Mouse (Mus musculus): ENCODE results near the gene Fhl2. TPM values are rescaled to one million over a fixed set of nuclear protein-coding genes. Genes with fewer than 3 reads are reported as not detected.

Fhl2 gene
- total RNA-seq (2021): 1,000 to 10,000 TPM; 1,103 to 1,257 TPM

- DNase-seq: peak; percentile 71
Observed at GRCm38 (mm10) chr1:43196661-43197241, at the start of gene Fhl2. Gene Fhl2 (minus strand): TSS chr1:43196984.

GRCm38 (mm10) chr1:43245014-43245413 is 48.2 kb upstream of the Fhl2 start:
- DNase-seq: peak; percentile 36

GRCm38 (mm10) chr1:43241208-43241607 is 44.4 kb upstream of the Fhl2 start:
- no peak for DNase-seq

GRCm38 (mm10) chr1:43239796-43240313 is 43.1 kb upstream of the Fhl2 start:
- DNase-seq: no peak

GRCm38 (mm10) chr1:43238471-43238870 is 41.7 kb upstream of the Fhl2 start:
- no peak for DNase-seq

- DNase-seq: no peak
Observed at GRCm38 (mm10) chr1:43237360-43238235, 40.8 kb upstream of the Fhl2 start.

- DNase-seq: no peak
Observed at GRCm38 (mm10) chr1:43225531-43226151, 28.9 kb upstream of the Fhl2 start.

- no peak for DNase-seq
Observed at GRCm38 (mm10) chr1:43224943-43225342, 28.2 kb upstream of the Fhl2 start.

- no peak for DNase-seq
Observed at GRCm38 (mm10) chr1:43224171-43224570, 27.4 kb upstream of the Fhl2 start.

GRCm38 (mm10) chr1:43223097-43223496 is 26.3 kb upstream of the Fhl2 start:
- no peak for DNase-seq

GRCm38 (mm10) chr1:43218016-43218680 is 21.4 kb upstream of the Fhl2 start:
- no peak for DNase-seq

GRCm38 (mm10) chr1:43215601-43216000 is 18.8 kb upstream of the Fhl2 start:
- DNase-seq: no peak

- no peak for DNase-seq
Observed at GRCm38 (mm10) chr1:43211274-43211673, 14.5 kb upstream of the Fhl2 start.

GRCm38 (mm10) chr1:43210285-43210684 is 13.5 kb upstream of the Fhl2 start:
- no peak for DNase-seq

- no peak for DNase-seq
Observed at GRCm38 (mm10) chr1:43207147-43207546, 10.4 kb upstream of the Fhl2 start.

GRCm38 (mm10) chr1:43203282-43203681 is 6.5 kb upstream of the Fhl2 start:
- DNase-seq: no peak

GRCm38 (mm10) chr1:43202226-43202625 is 5.4 kb upstream of the Fhl2 start:
- no peak for DNase-seq

- DNase-seq: no peak
Observed at GRCm38 (mm10) chr1:43201796-43202195, 5.0 kb upstream of the Fhl2 start.

- no peak for DNase-seq
Observed at GRCm38 (mm10) chr1:43199867-43200240, 3.1 kb upstream of the Fhl2 start.

- no peak for DNase-seq
Observed at GRCm38 (mm10) chr1:43199210-43199866, 2.6 kb upstream of the Fhl2 start.

GRCm38 (mm10) chr1:43196059-43196458 is 725 bp downstream of the Fhl2 start:
- no peak for DNase-seq

GRCm38 (mm10) chr1:43193423-43193822 is 3.4 kb downstream of the Fhl2 start:
- no peak for DNase-seq

Data from heart, postnatal 4 days (tissue).